Mouse (Mus musculus): ENCODE measurements around the gene Cd207. TPM values are rescaled to one million over a fixed set of nuclear protein-coding genes. Genes with fewer than 3 reads are reported as not detected.

Cd207 gene
- polyA plus RNA-seq, 1 experiment from 2014 or later, result not detected

GRCm38 (mm10) chr6:83626781-83627180 is 50.9 kb downstream of the Cd207 start:
- 64% methylated on average over 17 of the region's 17 CpGs for WGBS
- no peak for ATAC-seq (ENCODE audit: insufficient number of reproducible peaks, low FRiP score, low TSS enrichment, low read depth)
- Histone ChIP-seq H3K4me2 (no peak overlapping the region), H3K27me3 (no peaks in the 10 kb centered on the region), H3K36me3 (no peaks in the 10 kb centered on the region), H3K27ac (no peak overlapping the region), H3K9me3 (no peaks in the 10 kb centered on the region), H3K9ac (no peak overlapping the region), H3K4me1 (no peaks in the 10 kb centered on the region), H3K4me3 (no peak overlapping the region)

Other genes with a start within 250 kb of the Cd207 start
- 57.1 and 59.5 TPM in 2 replicates for gene Tet3, start 218.8 kb downstream of the Cd207 start, polyA plus RNA-seq (2015; fragmentation: Nextera tagmentation; extraction: Ambion mirVana)
- 86.6 and 88.6 TPM in 2 replicates for gene Dguok, start 170.9 kb downstream of the Cd207 start, polyA plus RNA-seq (2015; fragmentation: Nextera tagmentation; extraction: Ambion mirVana)
- 9.5 and 12.7 TPM in 2 replicates for gene Actg2, start 141.6 kb downstream of the Cd207 start, polyA plus RNA-seq (2015; fragmentation: Nextera tagmentation; extraction: Ambion mirVana)
- 30.8 and 34.2 TPM in 2 replicates for gene Stambp, start 105.1 kb downstream of the Cd207 start, polyA plus RNA-seq (2015; fragmentation: Nextera tagmentation; extraction: Ambion mirVana)
- not detected in 2 replicates for gene Clec4f, start 21.7 kb downstream of the Cd207 start, polyA plus RNA-seq (2015; fragmentation: Nextera tagmentation; extraction: Ambion mirVana)
- 1.2 and 1.3 TPM in 2 replicates for gene Vax2, start 33.4 kb upstream of the Cd207 start, polyA plus RNA-seq (2015; fragmentation: Nextera tagmentation; extraction: Ambion mirVana)
- gene Atp6v1b1, start 65.1 kb upstream of the Cd207 start, polyA plus RNA-seq (2015; fragmentation: Nextera tagmentation; extraction: Ambion mirVana), result not detected in 2 replicates
- 0.10 and 0.12 TPM in 2 replicates for gene Ankrd53, start 84.8 kb upstream of the Cd207 start, polyA plus RNA-seq (2015; fragmentation: Nextera tagmentation; extraction: Ambion mirVana)
- gene Tex261, start 98.0 kb upstream of the Cd207 start, polyA plus RNA-seq (2015; fragmentation: Nextera tagmentation; extraction: Ambion mirVana), result 89.0 and 90.3 TPM in 2 replicates
- 72.1 and 73.1 TPM in 2 replicates for gene Nagk, start 117.1 kb upstream of the Cd207 start, polyA plus RNA-seq (2015; fragmentation: Nextera tagmentation; extraction: Ambion mirVana)
- 17.6 and 27.9 TPM in 2 replicates for gene Paip2b, start 153.9 kb upstream of the Cd207 start, polyA plus RNA-seq (2015; fragmentation: Nextera tagmentation; extraction: Ambion mirVana)
- 46.7 and 59.3 TPM in 2 replicates for gene Zfp638, start 189.3 kb upstream of the Cd207 start, polyA plus RNA-seq (2015; fragmentation: Nextera tagmentation; extraction: Ambion mirVana)

Data from limb, embryonic 15.5 days (tissue).